Mouse (Mus musculus): Measurements from ENCODE around the gene Xrcc6.

GRCm38 (mm10) chr15:81951159-81951558 lies 36.5 kb upstream of the Xrcc6 start:
- no peak for TF ChIP-seq POLR2A (IDR thresholded peaks at IDR 0.05; ENCODE audit: insufficient read depth, low read depth, low read length)
- TF ChIP-seq CTCF (IDR thresholded peaks at IDR 0.05), result no peak
- TF ChIP-seq EP300 (IDR thresholded peaks at IDR 0.05; ENCODE audit: insufficient read depth, low read depth, low read length), result no peak

Data from heart, adult 2 months (tissue).